Mouse (Mus musculus) forebrain, embryonic 12.5 days (tissue): ENCODE measurements at regions not wholly inside any gene's neighbourhood (a gene's known extent, or its start where the extent isn't known, plus 50 kb on each side); places are given as distances from the start of the nearest gene placed in this dataset.

Experiments used
- ATAC-seq: fragments of 200-750 bp; cut with Nextera tagmentation; 2 replicates; pipeline ENCODE4 v1.8.0; 2017; ENCODE audit warnings: moderate TSS enrichment; ENCODE audit not compliant: low FRiP score
- H3K27ac ChIP-seq: fragments of 300-500 bp; sonication (generic); 2 replicates; pipeline ENCODE4 v1.5.1; 2016; ENCODE audit warnings: mild to moderate bottlenecking
- H3K27me3 ChIP-seq: fragments of 300-500 bp; sonication (generic); 2 replicates; pipeline ENCODE4 v1.6.1; 2016; ENCODE audit warnings: mild to moderate bottlenecking
- H3K36me3 ChIP-seq: fragments of 300-500 bp; sonication (generic); replicated peaks from 2 replicates; pipeline ENCODE4 v1.6.1; 2016; ENCODE audit warnings: mild to moderate bottlenecking
- H3K4me1 ChIP-seq: fragments of 300-500 bp; sonication (generic); 2 replicates; pipeline ENCODE4 v1.6.1; 2016
- H3K4me2 ChIP-seq: fragments of 300-500 bp; sonication (generic); 2 replicates; pipeline ENCODE4 v1.6.1; 2016; ENCODE audit warnings: mild to moderate bottlenecking, moderate library complexity
- H3K4me3 ChIP-seq: fragments of 300-500 bp; sonication (generic); replicated peaks from 2 replicates; pipeline ENCODE4 v1.5.1; 2016; ENCODE audit warnings: mild to moderate bottlenecking
- H3K9ac ChIP-seq: fragments of 300-500 bp; sonication (generic); 2 replicates; pipeline ENCODE4 v1.6.1; 2016; ENCODE audit warnings: mild to moderate bottlenecking
- H3K9me3 ChIP-seq: fragments of 300-500 bp; sonication (generic); 2 replicates; pipeline ENCODE4 v1.6.1; 2016
- WGBS: fragments of 180-500 bp; shearing (Covaris S2); methylation state at CpG from one replicate; pipeline ENCODE4 v1.1.7; 2016; 5-methylcytosine and 5-hydroxymethylcytosine counted together

DNA sequence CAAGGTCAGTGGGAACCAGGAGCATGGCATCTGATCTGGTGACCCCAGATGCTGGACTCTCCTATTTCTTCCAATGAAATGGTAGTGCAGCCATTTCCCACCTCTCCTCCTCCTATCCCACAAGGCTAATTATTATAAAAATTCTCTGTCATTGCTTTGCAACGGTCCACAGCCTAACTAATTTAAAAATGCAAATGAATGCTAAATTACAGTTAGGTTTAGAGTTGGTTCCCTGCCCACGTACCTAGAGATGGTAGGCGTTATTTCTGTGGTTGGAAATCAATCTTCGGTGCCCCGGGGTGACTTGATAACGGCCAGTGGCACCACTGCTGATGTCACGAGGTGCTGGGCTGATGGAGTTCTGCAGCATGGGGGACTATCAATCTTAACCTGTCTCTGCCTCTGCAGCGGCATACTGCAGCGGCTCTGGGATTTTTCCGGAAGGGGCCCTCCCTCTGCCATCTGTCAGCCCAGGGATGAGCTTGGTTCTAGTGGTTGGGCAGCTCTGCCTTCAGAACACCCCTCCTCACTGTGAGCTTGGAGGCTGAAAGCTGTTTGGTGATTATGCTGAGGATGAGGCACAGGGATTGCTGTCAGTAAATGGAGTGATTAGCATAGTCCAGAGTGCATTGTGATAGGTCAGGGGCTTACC is 66.5 kb downstream of the Nmur2 start:
- Histone ChIP-seq H3K36me3 (no peaks in the 10 kb centered on the region), H3K4me2 (no peak overlapping the region), H3K27me3 (no peaks in the 10 kb centered on the region), H3K4me3 (no peak overlapping the region), H3K9ac (no peak overlapping the region), H3K9me3 (no peaks in the 10 kb centered on the region), H3K27ac (no peak overlapping the region), H3K4me1 (no peaks in the 10 kb centered on the region)
- 79% methylated on average over 10 of the region's 10 CpGs for WGBS
- no peak for ATAC-seq

DNA sequence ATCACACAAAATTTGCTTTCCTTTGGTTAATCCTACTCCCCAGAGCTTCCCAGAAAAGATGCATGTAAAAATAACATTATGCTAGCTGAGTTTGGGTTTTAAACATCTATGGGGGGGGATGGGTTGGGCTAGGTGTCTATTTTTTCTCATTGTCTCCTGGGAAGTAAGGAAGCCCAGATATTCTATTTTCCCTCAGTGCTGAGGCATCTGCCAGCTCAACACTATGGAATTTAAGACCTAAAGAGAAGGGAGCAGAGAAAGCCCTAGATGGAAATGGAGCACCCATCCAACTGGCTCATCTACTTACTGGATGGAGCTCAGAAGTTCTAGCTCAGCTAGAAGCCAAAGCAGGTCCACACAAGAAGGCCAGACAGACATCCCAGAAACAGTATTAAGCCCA is 74.2 kb downstream of the Nmur2 start:
- no peak for ATAC-seq
- H3K4me1 ChIP-seq = no peaks in the 10 kb centered on the region
- H3K9me3 ChIP-seq = no peaks in the 10 kb centered on the region
- H3K27me3 ChIP-seq = no peaks in the 10 kb centered on the region
- no peaks in the 10 kb centered on the region for H3K36me3 ChIP-seq
- H3K9ac ChIP-seq = no peak overlapping the region
- no peak overlapping the region for H3K27ac ChIP-seq
- H3K4me3 ChIP-seq = no peak overlapping the region
- H3K4me2 ChIP-seq = no peak overlapping the region

DNA sequence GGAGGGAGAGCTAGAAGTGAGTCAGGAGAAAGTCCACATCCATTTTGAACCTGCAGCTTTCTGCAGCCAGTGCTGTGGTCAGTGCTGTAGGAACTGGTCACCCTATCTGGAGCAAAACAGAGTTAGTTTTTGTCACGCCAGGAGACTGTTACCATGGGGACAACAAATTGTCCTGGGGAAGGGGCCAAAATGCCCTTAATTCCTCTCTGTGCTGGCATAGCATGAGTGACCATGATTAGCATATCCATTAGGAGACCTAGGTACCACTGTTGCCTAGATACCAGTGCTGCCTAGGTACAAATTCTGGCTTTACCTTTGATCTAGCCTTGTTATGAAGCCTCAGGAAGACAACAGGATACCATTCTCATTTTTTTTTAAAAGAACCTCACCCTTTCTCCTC is 82.4 kb downstream of the Nmur2 start:
- H3K4me3 ChIP-seq = no peak overlapping the region
- H3K4me2 ChIP-seq = no peak overlapping the region
- WGBS = 27% methylated on average over 1 of the region's 1 CpGs
- no peaks in the 10 kb centered on the region for H3K9me3 ChIP-seq
- no peak for ATAC-seq
- no peaks in the 10 kb centered on the region for H3K4me1 ChIP-seq
- H3K9ac ChIP-seq = no peak overlapping the region
- no peaks in the 10 kb centered on the region for H3K27me3 ChIP-seq
- H3K27ac ChIP-seq = no peak overlapping the region
- no peaks in the 10 kb centered on the region for H3K36me3 ChIP-seq

- no peaks in the 10 kb centered on the region for H3K9me3 ChIP-seq
- no peak overlapping the region for H3K4me3 ChIP-seq
- no peak overlapping the region for H3K27ac ChIP-seq
- no peak overlapping the region for H3K9ac ChIP-seq
- 67% methylated on average over 2 of the region's 2 CpGs for WGBS
- H3K4me1 ChIP-seq = no peaks in the 10 kb centered on the region
- H3K36me3 ChIP-seq = no peaks in the 10 kb centered on the region
- no peaks in the 10 kb centered on the region for H3K27me3 ChIP-seq
- no peak overlapping the region for H3K4me2 ChIP-seq
- no peak for ATAC-seq
Observed at GRCm38 (mm10) chr11:55957355-55957754, 83.5 kb downstream of the Nmur2 start.

DNA sequence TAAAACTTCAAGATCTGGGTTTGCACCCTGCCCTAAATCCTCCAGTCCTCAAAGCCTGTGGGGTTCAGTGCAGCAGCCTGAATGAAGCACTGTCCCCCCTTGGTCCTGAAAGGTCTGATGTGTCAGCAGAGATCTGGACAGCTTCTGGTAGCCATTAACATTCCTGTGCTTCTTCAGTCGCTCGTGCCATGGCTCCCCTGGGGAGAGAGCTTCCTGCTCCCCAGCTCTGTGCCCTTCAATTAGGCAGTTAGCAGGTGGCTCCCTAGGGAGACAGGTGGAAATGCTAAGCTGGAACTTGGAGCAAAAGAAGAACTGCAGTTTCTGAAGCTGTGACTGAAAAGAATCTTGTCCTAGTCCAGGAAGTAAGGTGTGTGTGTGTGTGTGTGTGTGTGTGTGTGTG is 87.1 kb downstream of the Nmur2 start:
- H3K27me3 ChIP-seq = no peaks in the 10 kb centered on the region
- H3K4me1 ChIP-seq = no peaks in the 10 kb centered on the region
- H3K9me3 ChIP-seq = no peaks in the 10 kb centered on the region
- 22% methylated on average over 2 of the region's 2 CpGs for WGBS
- H3K9ac ChIP-seq = no peak overlapping the region
- H3K4me2 ChIP-seq = no peak overlapping the region
- no peak overlapping the region for H3K27ac ChIP-seq
- no peaks in the 10 kb centered on the region for H3K36me3 ChIP-seq
- no peak for ATAC-seq
- H3K4me3 ChIP-seq = no peak overlapping the region

GRCm38 (mm10) chr11:55949596-55949995 is 91.2 kb downstream of the Nmur2 start:
- no peak for ATAC-seq
- Histone ChIP-seq H3K36me3 (no peaks in the 10 kb centered on the region), H3K27ac (no peak overlapping the region), H3K4me1 (no peaks in the 10 kb centered on the region), H3K4me3 (no peak overlapping the region), H3K9me3 (no peaks in the 10 kb centered on the region), H3K9ac (no peak overlapping the region), H3K27me3 (no peaks in the 10 kb centered on the region), H3K4me2 (no peak overlapping the region)
- WGBS = 85% methylated on average over 3 of the region's 3 CpGs

DNA sequence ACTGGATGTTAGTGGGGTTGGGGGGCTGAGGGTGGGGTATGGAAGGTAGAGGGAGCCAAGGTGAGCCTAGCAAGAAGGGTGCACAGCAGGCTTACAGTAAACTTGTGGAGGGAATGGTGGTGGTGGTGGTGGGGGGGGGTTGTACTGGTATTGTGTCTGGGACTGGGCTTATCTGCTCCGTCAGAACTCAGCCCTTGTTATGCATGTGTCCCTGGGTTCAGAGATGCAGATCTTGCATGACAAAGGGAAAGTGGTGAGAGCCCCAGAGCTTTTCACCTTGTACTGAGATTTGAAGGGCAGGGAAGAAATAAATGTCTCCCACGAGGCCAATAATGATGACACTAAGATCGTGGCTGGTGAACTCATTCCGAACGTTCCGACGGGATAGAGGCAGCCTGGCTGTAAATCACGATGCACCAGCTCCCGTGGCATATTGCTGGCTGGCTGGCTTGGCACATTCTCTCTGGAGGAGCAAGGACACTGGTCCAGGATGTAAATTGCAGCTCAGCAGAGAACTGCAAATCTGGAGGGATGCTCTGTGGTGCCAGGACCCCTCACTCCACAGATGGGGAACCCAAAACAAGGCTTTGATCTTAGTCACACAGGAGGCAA is 94.1 kb downstream of the Nmur2 start:
- WGBS = 48% methylated on average over 9 of the region's 9 CpGs

GRCm38 (mm10) chr11:55946028-55946427 is 94.8 kb downstream of the Nmur2 start:
- Histone ChIP-seq H3K27me3 (no peaks in the 10 kb centered on the region), H3K9me3 (no peaks in the 10 kb centered on the region), H3K36me3 (no peaks in the 10 kb centered on the region), H3K4me1 (no peaks in the 10 kb centered on the region), H3K27ac (no peak overlapping the region), H3K9ac (no peak overlapping the region), H3K4me3 (no peak overlapping the region), H3K4me2 (no peak overlapping the region)
- 61% methylated on average over 3 of the region's 3 CpGs for WGBS
- ATAC-seq = no peak

More for the DNA sequence above, 94.1 kb downstream of the Nmur2 start:
- Histone ChIP-seq H3K4me1 (no peaks in the 10 kb centered on the region), H3K9ac (no peak overlapping the region), H3K9me3 (no peaks in the 10 kb centered on the region), H3K4me2 (no peak overlapping the region), H3K4me3 (no peak overlapping the region), H3K27ac (no peak overlapping the region), H3K36me3 (no peaks in the 10 kb centered on the region), H3K27me3 (no peaks in the 10 kb centered on the region)
- no peak for ATAC-seq

GRCm38 (mm10) chr11:55939983-55940382 is 100.8 kb downstream of the Nmur2 start:
- WGBS = 85% methylated on average over 2 of the region's 2 CpGs
- H3K4me3 ChIP-seq = no peak overlapping the region
- ATAC-seq = no peak

DNA sequence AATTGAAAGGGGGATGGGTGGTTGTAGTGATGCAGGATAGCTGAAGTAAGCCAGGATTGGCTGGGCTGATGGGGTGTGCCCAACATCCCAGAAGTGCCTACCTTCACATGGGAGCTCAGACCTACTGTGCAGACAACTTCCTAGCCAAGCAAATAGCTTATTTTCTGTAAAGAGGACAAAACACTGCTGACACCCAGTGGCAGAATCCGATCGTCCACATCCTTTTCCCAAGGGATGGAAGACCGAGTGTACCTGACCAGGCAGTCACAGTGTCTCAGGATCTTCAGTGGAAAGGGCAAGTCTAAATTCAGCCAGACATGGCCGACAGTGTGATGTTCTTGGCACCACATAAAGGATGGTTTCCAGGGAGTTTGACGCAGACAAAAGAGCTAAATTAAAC is 114.4 kb downstream of the Nmur2 start:
- WGBS = 81% methylated on average over 5 of the region's 5 CpGs
- Histone ChIP-seq H3K9ac (no peak overlapping the region), H3K4me3 (no peak overlapping the region), H3K9me3 (no peaks in the 10 kb centered on the region), H3K4me2 (no peak overlapping the region), H3K27ac (no peak overlapping the region), H3K27me3 (no peaks in the 10 kb centered on the region), H3K36me3 (no peaks in the 10 kb centered on the region), H3K4me1 (no peaks in the 10 kb centered on the region)
- ATAC-seq = no peak

More at GRCm38 (mm10) chr11:55939983-55940382, 100.8 kb downstream of the Nmur2 start:
- Histone ChIP-seq H3K4me2 (no peak overlapping the region), H3K36me3 (no peaks in the 10 kb centered on the region), H3K27ac (no peak overlapping the region), H3K27me3 (no peaks in the 10 kb centered on the region), H3K9ac (no peak overlapping the region), H3K4me1 (no peaks in the 10 kb centered on the region), H3K9me3 (no peaks in the 10 kb centered on the region)

GRCm38 (mm10) chr11:55919066-55919465 is 121.7 kb downstream of the Nmur2 start:
- H3K27me3 ChIP-seq = no peaks in the 10 kb centered on the region
- no peak overlapping the region for H3K4me2 ChIP-seq
- WGBS = 70% methylated on average over 3 of the region's 3 CpGs
- no peak overlapping the region for H3K4me3 ChIP-seq
- no peak overlapping the region for H3K27ac ChIP-seq
- ATAC-seq = no peak
- no peak overlapping the region for H3K9ac ChIP-seq
- no peaks in the 10 kb centered on the region for H3K9me3 ChIP-seq
- no peaks in the 10 kb centered on the region for H3K36me3 ChIP-seq
- no peaks in the 10 kb centered on the region for H3K4me1 ChIP-seq

DNA sequence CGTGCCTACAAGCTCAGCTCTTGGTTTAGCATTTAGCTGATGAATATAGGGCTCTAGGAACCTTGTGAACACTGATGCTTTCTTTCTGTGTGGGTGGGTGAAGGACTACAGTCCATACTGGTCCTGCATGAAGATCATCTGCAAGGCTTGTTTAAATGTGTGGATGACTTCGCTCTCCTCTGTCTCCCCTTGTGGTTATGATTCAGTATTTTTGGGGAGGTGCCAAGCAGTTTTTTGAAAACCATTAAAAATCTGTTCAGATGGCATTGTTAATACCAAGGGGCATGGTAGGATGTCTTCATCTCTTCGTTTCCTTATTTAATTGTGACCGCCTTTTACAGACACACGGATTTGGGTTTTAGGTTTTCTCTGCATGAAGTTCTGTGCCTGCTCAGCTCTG is 122.4 kb downstream of the Nmur2 start:
- H3K4me3 ChIP-seq = no peak overlapping the region
- no peaks in the 10 kb centered on the region for H3K4me1 ChIP-seq
- no peaks in the 10 kb centered on the region for H3K9me3 ChIP-seq
- H3K27me3 ChIP-seq = no peaks in the 10 kb centered on the region
- H3K27ac ChIP-seq = no peak overlapping the region
- H3K4me2 ChIP-seq = no peak overlapping the region
- H3K9ac ChIP-seq = no peak overlapping the region
- ATAC-seq = no peak
- 89% methylated on average over 5 of the region's 5 CpGs for WGBS
- H3K36me3 ChIP-seq = no peaks in the 10 kb centered on the region

DNA sequence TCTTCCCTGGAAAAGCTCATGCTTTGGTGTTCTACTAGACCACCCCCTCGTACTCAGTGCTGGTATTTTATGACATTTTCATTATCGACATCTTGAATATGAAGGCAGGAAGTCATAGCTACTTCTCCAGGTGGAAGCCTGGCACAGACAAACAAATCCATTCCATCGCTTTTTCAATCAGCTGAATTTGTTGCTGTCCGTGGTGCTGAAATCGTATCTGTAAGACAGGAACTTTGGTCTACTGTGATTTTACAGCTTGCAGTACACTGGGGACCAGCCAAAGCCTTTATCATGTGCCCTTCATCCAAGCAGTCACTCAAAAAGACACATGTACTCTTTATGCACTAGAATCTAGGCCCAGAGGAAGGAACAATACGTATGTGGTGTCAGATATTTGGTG is 143.3 kb downstream of the Nmur2 start:
- no peak overlapping the region for H3K4me2 ChIP-seq
- no peaks in the 10 kb centered on the region for H3K9me3 ChIP-seq
- H3K36me3 ChIP-seq = no peaks in the 10 kb centered on the region
- 21% methylated on average over 6 of the region's 6 CpGs for WGBS
- H3K4me3 ChIP-seq = no peak overlapping the region
- H3K27ac ChIP-seq = no peak overlapping the region
- no peak for ATAC-seq
- no peak overlapping the region for H3K9ac ChIP-seq
- no peaks in the 10 kb centered on the region for H3K27me3 ChIP-seq
- no peaks in the 10 kb centered on the region for H3K4me1 ChIP-seq
